Mouse (Mus musculus): ENCODE measurements around the gene Arv1. TPM values are rescaled to one million over a fixed set of nuclear protein-coding genes. Genes with fewer than 3 reads are reported as not detected.

The Arv1 gene
- 30.2 and 35.9 TPM in 2 replicates for polyA plus RNA-seq (2012; rRNA removed)
- polyA plus RNA-seq (2014; fragmentation: Nextera tagmentation; extraction: Ambion mirVana), result 21.8 and 21.9 TPM in 2 replicates

DNA sequence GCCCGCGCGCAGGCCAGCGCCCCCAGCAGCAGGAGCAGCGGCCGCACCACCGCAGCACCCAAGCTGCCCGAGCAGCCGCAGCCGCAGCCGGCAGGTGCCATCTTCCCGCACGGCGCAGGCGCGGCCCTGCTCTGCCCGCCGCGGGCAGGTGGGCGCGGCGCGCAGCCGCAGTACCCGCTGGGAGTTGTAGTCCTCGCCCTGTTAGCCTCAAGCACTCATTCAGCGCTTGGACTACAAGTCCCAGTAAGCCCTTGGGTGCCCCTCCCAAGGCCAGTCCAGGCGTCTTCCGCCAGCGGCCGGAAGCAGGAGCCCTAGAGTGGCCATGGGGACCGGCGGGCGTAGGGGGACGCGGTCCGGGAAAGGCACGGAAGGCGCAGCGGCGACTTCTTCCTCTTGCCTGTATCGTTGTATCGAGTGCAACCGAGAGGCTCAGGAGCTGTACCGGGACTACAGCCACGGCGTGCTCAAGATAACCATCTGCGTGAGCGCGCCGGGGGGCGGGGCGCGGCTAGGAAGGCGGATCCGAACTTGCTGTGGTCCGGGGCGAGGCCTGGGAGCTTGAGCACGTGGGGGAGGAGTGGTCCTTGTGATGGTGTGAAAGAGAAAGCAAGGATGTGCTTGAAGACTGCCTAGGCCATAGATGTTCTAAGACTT lies at the start of gene Arv1, which contains the start of gene Ttc13:
TSS of gene Arv1 (plus strand) at position 278 of the 654 bp plus-strand sequence.
TSS of gene Ttc13 (minus strand) at position 122 of the 654 bp plus-strand sequence.
- Histone ChIP-seq H3K27ac (replicated peaks; ENCODE audit: low read depth, low read length) (no peak within 1 kb of the TSS), H3K27me3 (ENCODE audit: control insufficient read depth, insufficient read depth, low read length) (no peaks in the 10 kb centered on the region), H3K4me2 (replicated peaks; ENCODE audit: low read depth, low read length, severe bottlenecking) (peak within 1 kb of the TSS; percentile 78), H3K36me3 (ENCODE audit: control insufficient read depth, insufficient read depth, low read length) (peaks cover 13% of the 10 kb centered on the region), H3K9me3 (ENCODE audit: control insufficient read depth, low read length) (no peaks in the 10 kb centered on the region), H3K4me3 (replicated peaks; ENCODE audit: low read length) (peak within 1 kb of the TSS; percentile 94), H3K9ac (ENCODE audit: low read depth, low read length, severe bottlenecking) (peak within 1 kb of the TSS; percentile 76), H3K4me1 (ENCODE audit: control insufficient read depth, insufficient read depth, low read length) (peaks cover 13% of the 10 kb centered on the region)
- TF ChIP-seq POLR2A (IDR thresholded peaks at IDR 0.05; ENCODE audit: borderline replicate concordance, extremely low read depth, insufficient read depth, insufficient read length), result 0 out of 2 replicates have a peak, but pooled peaks have one; percentile 57
- 1% methylated on average over 56 of the region's 59 CpGs for WGBS
- peak; percentile 96 for DNase-seq (ENCODE audit: low spot score)
- ATAC-seq (ENCODE audit: low FRiP score, low read depth), result peak; percentile 99

DNA sequence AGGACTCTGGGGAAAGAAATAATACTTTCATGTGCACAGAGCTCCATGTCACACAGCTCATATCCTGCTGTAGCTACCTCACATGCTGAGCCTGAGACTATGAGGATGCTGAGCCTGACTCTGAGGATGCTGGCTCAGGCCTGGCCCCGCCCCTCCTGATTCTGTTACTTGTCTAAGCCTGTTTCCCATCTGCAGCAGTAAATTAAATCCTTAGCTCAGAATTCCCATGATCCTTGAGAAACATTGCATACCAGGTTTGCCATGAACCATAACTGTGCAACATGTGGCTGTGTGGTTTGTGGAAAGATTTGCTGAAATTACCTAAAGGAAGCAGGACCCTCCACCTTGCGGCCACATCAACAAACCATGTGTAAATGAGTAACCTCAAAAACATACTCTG lies 49.6 kb upstream of the Arv1 start:
- no peak overlapping the region for H3K4me3 ChIP-seq (replicated peaks; ENCODE audit: low read length)
- no peak overlapping the region for H3K4me2 ChIP-seq (replicated peaks; ENCODE audit: low read depth, low read length, severe bottlenecking)
- H3K27ac ChIP-seq (replicated peaks; ENCODE audit: low read depth, low read length), result no peak overlapping the region
- peaks cover 56% of the 10 kb centered on the region for H3K36me3 ChIP-seq (ENCODE audit: control insufficient read depth, insufficient read depth, low read length)
- no peaks in the 10 kb centered on the region for H3K27me3 ChIP-seq (ENCODE audit: control insufficient read depth, insufficient read depth, low read length)
- no peaks in the 10 kb centered on the region for H3K9me3 ChIP-seq (ENCODE audit: control insufficient read depth, low read length)
- WGBS, result 70% methylated on average over 2 of the region's 2 CpGs
- no peak overlapping the region for H3K9ac ChIP-seq (ENCODE audit: low read depth, low read length, severe bottlenecking)
- peaks cover 3% of the 10 kb centered on the region for H3K4me1 ChIP-seq (ENCODE audit: control insufficient read depth, insufficient read depth, low read length)
- DNase-seq (ENCODE audit: low spot score), result no peak
- TF ChIP-seq POLR2A (IDR thresholded peaks at IDR 0.05; ENCODE audit: borderline replicate concordance, extremely low read depth, insufficient read depth, insufficient read length), result no peak
- ATAC-seq (ENCODE audit: low FRiP score, low read depth), result no peak

- H3K27ac ChIP-seq (replicated peaks; ENCODE audit: low read depth, low read length), result no peak overlapping the region
- TF ChIP-seq POLR2A (IDR thresholded peaks at IDR 0.05; ENCODE audit: borderline replicate concordance, extremely low read depth, insufficient read depth, insufficient read length), result no peak
- H3K9ac ChIP-seq (ENCODE audit: low read depth, low read length, severe bottlenecking), result no peak overlapping the region; the same call in 1 of the 2 replicates
- no peaks in the 10 kb centered on the region for H3K9me3 ChIP-seq (ENCODE audit: control insufficient read depth, low read length)
- H3K4me2 ChIP-seq (replicated peaks; ENCODE audit: low read depth, low read length, severe bottlenecking), result no peak overlapping the region
- no peak overlapping the region for H3K4me3 ChIP-seq (replicated peaks; ENCODE audit: low read length)
- peaks cover 72% of the 10 kb centered on the region for H3K36me3 ChIP-seq (ENCODE audit: control insufficient read depth, insufficient read depth, low read length)
- no peaks in the 10 kb centered on the region for H3K27me3 ChIP-seq (ENCODE audit: control insufficient read depth, insufficient read depth, low read length)
- DNase-seq (ENCODE audit: low spot score) (no peak), ATAC-seq (ENCODE audit: low FRiP score, low read depth) (no peak)
- H3K4me1 ChIP-seq (ENCODE audit: control insufficient read depth, insufficient read depth, low read length), result peaks cover 4% of the 10 kb centered on the region
- WGBS, result 92% methylated on average over 4 of the region's 4 CpGs
These were observed 45.3 kb upstream of the Arv1 start for GRCm38 (mm10) chr8:124676661-124677060.

GRCm38 (mm10) chr8:124677078-124677477 lies 44.9 kb upstream of the Arv1 start:
- Histone ChIP-seq H3K4me1 (ENCODE audit: control insufficient read depth, insufficient read depth, low read length) (peaks cover 4% of the 10 kb centered on the region), H3K4me2 (replicated peaks; ENCODE audit: low read depth, low read length, severe bottlenecking) (no peak overlapping the region), H3K27me3 (ENCODE audit: control insufficient read depth, insufficient read depth, low read length) (no peaks in the 10 kb centered on the region), H3K36me3 (ENCODE audit: control insufficient read depth, insufficient read depth, low read length) (peaks cover 73% of the 10 kb centered on the region), H3K9ac (ENCODE audit: low read depth, low read length, severe bottlenecking) (peak overlapping the region; percentile 51), H3K4me3 (replicated peaks; ENCODE audit: low read length) (no peak overlapping the region), H3K9me3 (ENCODE audit: control insufficient read depth, low read length) (no peaks in the 10 kb centered on the region), H3K27ac (replicated peaks; ENCODE audit: low read depth, low read length) (peak overlapping the region; percentile 74; the same call in 1 of the 2 replicates)
- DNase-seq (ENCODE audit: low spot score) (no peak), ATAC-seq (ENCODE audit: low FRiP score, low read depth) (no peak)
- 91% methylated on average over 7 of the region's 7 CpGs for whole genome bisulfite sequencing
- no peak for TF ChIP-seq POLR2A (IDR thresholded peaks at IDR 0.05; ENCODE audit: borderline replicate concordance, extremely low read depth, insufficient read depth, insufficient read length)

- peak overlapping the region; percentile 51 for H3K9ac ChIP-seq (ENCODE audit: low read depth, low read length, severe bottlenecking)
- TF ChIP-seq POLR2A (IDR thresholded peaks at IDR 0.05; ENCODE audit: borderline replicate concordance, extremely low read depth, insufficient read depth, insufficient read length), result no peak
- 42% methylated on average over 12 of the region's 12 CpGs for WGBS
- no peaks in the 10 kb centered on the region for H3K9me3 ChIP-seq (ENCODE audit: control insufficient read depth, low read length)
- H3K4me2 ChIP-seq (replicated peaks; ENCODE audit: low read depth, low read length, severe bottlenecking), result no peak overlapping the region
- DNase-seq (ENCODE audit: low spot score), result peak; percentile 94
- H3K4me3 ChIP-seq (replicated peaks; ENCODE audit: low read length), result no peak overlapping the region
- peaks cover 73% of the 10 kb centered on the region for H3K36me3 ChIP-seq (ENCODE audit: control insufficient read depth, insufficient read depth, low read length)
- no peaks in the 10 kb centered on the region for H3K27me3 ChIP-seq (ENCODE audit: control insufficient read depth, insufficient read depth, low read length)
- peaks cover 4% of the 10 kb centered on the region for H3K4me1 ChIP-seq (ENCODE audit: control insufficient read depth, insufficient read depth, low read length)
- peak; percentile 85 for ATAC-seq (ENCODE audit: low FRiP score, low read depth)
- H3K27ac ChIP-seq (replicated peaks; ENCODE audit: low read depth, low read length), result peak overlapping the region; percentile 74; the same call in 1 of the 2 replicates
These were observed 44.5 kb upstream of the Arv1 start for GRCm38 (mm10) chr8:124677486-124677885.
